Mouse (Mus musculus): ENCODE data around the gene Psmf1.

Gene Psmf1

GRCm38 (mm10) chr2:151740741-151741526 is 3.1 kb downstream of the Psmf1 start:
- ChIA-PET POLR2A (interaction anchor here in 1 of 4 experiments (1.0 to 1.8 kb wide), 4 partner anchors 7 to 151 kb away, joined by 3 to 6 read pairs (median 4); no protein-coding TSS in a partner anchor), CTCF (no interaction called here)

- ChIA-PET POLR2A (interaction anchor here in 2 of 4 experiments (1.2 to 1.8 kb wide), 4 partner anchors 9 to 13 kb away, joined by 4 to 6 read pairs (median 4); no protein-coding TSS in a partner anchor), CTCF (interaction anchor here in 2 of 4 experiments (0.6 to 1.1 kb wide), 2 partner anchors 9 to 267 kb away, joined by 3 to 4 read pairs; no protein-coding TSS in a partner anchor)
These were observed 4.5 kb downstream of the Psmf1 start for GRCm38 (mm10) chr2:151739505-151739904.

GRCm38 (mm10) chr2:151739081-151739480 is 4.9 kb downstream of the Psmf1 start:
- CTCF ChIA-PET: interaction anchor here in 2 of 4 experiments (0.6 to 1.1 kb wide), 2 partner anchors 9 to 267 kb away, joined by 3 to 4 read pairs; no protein-coding TSS in a partner anchor
- POLR2A ChIA-PET: interaction anchor here in 2 of 4 experiments (1.0 to 1.2 kb wide), 2 partner anchors 12 to 30 kb away, joined by 4 read pairs; no protein-coding TSS in a partner anchor

GRCm38 (mm10) chr2:151738460-151738859 is 5.5 kb downstream of the Psmf1 start:
- POLR2A ChIA-PET: interaction anchor here in 3 of 4 experiments (0.6 to 1.1 kb wide), 3 partner anchors 23 to 103 kb away, joined by 3 to 5 read pairs (median 4); no protein-coding TSS in a partner anchor
- CTCF ChIA-PET: no interaction called here

- CTCF ChIA-PET: no interaction called here
These were observed 8.6 kb downstream of the Psmf1 start for GRCm38 (mm10) chr2:151735422-151735821.

GRCm38 (mm10) chr2:151733151-151733865 is 10.7 kb downstream of the Psmf1 start:
- POLR2A ChIA-PET: no interaction called here
- CTCF ChIA-PET: no interaction called here

More at GRCm38 (mm10) chr2:151735422-151735821, 8.6 kb downstream of the Psmf1 start:
- POLR2A ChIA-PET: interaction anchor here in 2 of 4 experiments (0.6 to 1.9 kb wide), 2 partner anchors 22 to 502 kb away, joined by 4 to 5 read pairs; no protein-coding TSS in a partner anchor

- CTCF ChIA-PET: no interaction called here
- POLR2A ChIA-PET: no interaction called here
These were observed 19.9 kb downstream of the Psmf1 start for GRCm38 (mm10) chr2:151724094-151724493.

GRCm38 (mm10) chr2:151716318-151717055 is 27.5 kb downstream of the Psmf1 start:
- CTCF ChIA-PET: no interaction called here

GRCm38 (mm10) chr2:151715526-151715925 is 28.5 kb downstream of the Psmf1 start:
- CTCF ChIA-PET: no interaction called here
- POLR2A ChIA-PET: interaction anchor here in 1 of 4 experiments (0.8 to 1.4 kb wide), 2 partner anchors 8 to 23 kb away, joined by 3 to 4 read pairs; no protein-coding TSS in a partner anchor

More at GRCm38 (mm10) chr2:151716318-151717055, 27.5 kb downstream of the Psmf1 start:
- POLR2A ChIA-PET: interaction anchor here in 1 of 4 experiments (1.4 kb wide), 1 partner anchor 9 kb away, joined by 4 read pairs; no protein-coding TSS in a partner anchor

- CTCF ChIA-PET: interaction anchor here in 1 of 4 experiments (0.6 kb wide), 1 partner anchor 430 kb away, joined by 4 read pairs; no protein-coding TSS in a partner anchor
- POLR2A ChIA-PET: interaction anchor here in 3 of 4 experiments (0.9 to 2.0 kb wide), 8 partner anchors 10 to 673 kb away, joined by 3 to 7 read pairs (median 4); partner anchors contain the start of genes Tmem74b (in 2 of the 3), Nanp (in 1 of the 3), Ninl (in 1 of the 3) and Rspo4 (in 1 of the 3)
These were observed 31.3 kb downstream of the Psmf1 start for GRCm38 (mm10) chr2:151712647-151713046.

GRCm38 (mm10) chr2:151702851-151703190 is 41.2 kb downstream of the Psmf1 start:
- CTCF ChIA-PET: no interaction called here
- POLR2A ChIA-PET: interaction anchor here (0.9 to 1.8 kb wide), 4 partner anchors 10 to 127 kb away, joined by 3 to 7 read pairs (median 4); no protein-coding TSS in a partner anchor

- ChIA-PET CTCF (interaction anchor here in 1 of 4 experiments (0.6 kb wide), 1 partner anchor 396 kb away, joined by 3 read pairs; no protein-coding TSS in a partner anchor), POLR2A (interaction anchor here (0.5 to 2.1 kb wide), 8 partner anchors 10 to 663 kb away, joined by 3 to 8 read pairs (median 4); partner anchors contain the start of gene Sdcbp2 (in 1 of the 4))
These were observed 41.7 kb downstream of the Psmf1 start for GRCm38 (mm10) chr2:151702146-151702850.

- ChIA-PET CTCF (interaction anchor here in 2 of 4 experiments (0.5 to 1.0 kb wide), 3 partner anchors 15 to 59 kb away, joined by 3 read pairs; no protein-coding TSS in a partner anchor), POLR2A (interaction anchor here (0.5 to 2.1 kb wide), 10 partner anchors 10 to 663 kb away, joined by 3 to 8 read pairs (median 4); partner anchors contain the start of gene Sdcbp2 (in 1 of the 4))
These were observed 42.5 kb downstream of the Psmf1 start, which contains the start of gene Tmem74b for GRCm38 (mm10) chr2:151701231-151702145. Gene Tmem74b, plus strand, starts transcription at chr2:151702008.

GRCm38 (mm10) chr2:151682976-151683375 is 61.0 kb downstream of the Psmf1 start:
- ChIA-PET POLR2A (no interaction called here), CTCF (interaction anchor here in 2 of 4 experiments (0.5 to 1.3 kb wide), 2 partner anchors 18 to 32 kb away, joined by 3 to 5 read pairs; no protein-coding TSS in a partner anchor)

GRCm38 (mm10) chr2:151682357-151682756 is 61.6 kb downstream of the Psmf1 start:
- CTCF ChIA-PET: interaction anchor here in 2 of 4 experiments (0.5 to 1.3 kb wide), 2 partner anchors 19 to 32 kb away, joined by 3 to 5 read pairs; no protein-coding TSS in a partner anchor
- POLR2A ChIA-PET: interaction anchor here in 2 of 4 experiments (0.5 to 0.8 kb wide), 2 partner anchors 473 to 1888 kb away, joined by 3 to 5 read pairs; no protein-coding TSS in a partner anchor

- ChIA-PET POLR2A (no interaction called here), CTCF (no interaction called here)
These were observed 67.8 kb downstream of the Psmf1 start for GRCm38 (mm10) chr2:151676234-151676633.
